Mouse (Mus musculus) thymus, adult 2 months (tissue): ENCODE results near the gene Setd2. TPM values are rescaled to one million over a fixed set of nuclear protein-coding genes. Genes with fewer than 3 reads are reported as not detected.
A peak's percentile ranks its signal among the peaks of the same experiment; 100 is the strongest.

Experiments
- DNase-seq: peaks from one replicate; pipeline ENCODE4 v3.0.0; 2021
- H3K27ac ChIP-seq: fragments of 200-500 bp; 2 replicates; pipeline ENCODE4 v1.5.1; 2012; ENCODE audit warnings: low read length, control low read depth; ENCODE audit not compliant: control insufficient read depth, insufficient read depth
- H3K27me3 ChIP-seq: fragments of 200-500 bp; 2 replicates; pipeline ENCODE4 v1.6.1; 2012; ENCODE audit warnings: mild to moderate bottlenecking, low read length, moderate library complexity, mixed read lengths; ENCODE audit not compliant: control insufficient read depth, insufficient read depth
- H3K36me3 ChIP-seq: fragments of 200-500 bp; 2 replicates; pipeline ENCODE4 v1.6.1; 2012; ENCODE audit warnings: mild to moderate bottlenecking, low read length, moderate library complexity; ENCODE audit not compliant: control insufficient read depth, insufficient read depth
- H3K4me1 ChIP-seq: fragments of 200-500 bp; replicated peaks from 2 replicates; pipeline ENCODE4 v1.6.1; 2012; ENCODE audit warnings: low read length; ENCODE audit not compliant: control insufficient read depth, insufficient read depth
- H3K4me3 ChIP-seq: fragments of 200-500 bp; 2 replicates; pipeline ENCODE4 v1.5.1; 2012; ENCODE audit warnings: mild to moderate bottlenecking, low read length, control low read depth, moderate library complexity; ENCODE audit not compliant: control insufficient read depth, insufficient read depth
- CTCF ChIP-seq: fragments of 200-500 bp; IDR thresholded peaks from 2 replicates; pipeline ENCODE4 v1.5.1; 2012; ENCODE audit warnings: mild to moderate bottlenecking, control low read depth, low read length, moderate library complexity, borderline replicate concordance; ENCODE audit not compliant: control insufficient read depth, poor library complexity, insufficient read depth; ENCODE audit errors: extremely low read depth
- POLR2A ChIP-seq: fragments of 200-500 bp; IDR thresholded peaks from 2 replicates; pipeline ENCODE4 v1.6.1; 2012; ENCODE audit warnings: mild to moderate bottlenecking, low read length, control low read depth, moderate library complexity; ENCODE audit not compliant: control insufficient read depth, poor library complexity, insufficient read depth; ENCODE audit errors: extremely low read depth
- WGBS: fragments of 180-500 bp; shearing (Covaris S2); methylation state at CpG from one replicate; pipeline ENCODE4 v1.1.7; 2018; 5-methylcytosine and 5-hydroxymethylcytosine counted together
- polyA plus RNA-seq: library from polyadenylated mRNA; depleted of rRNA; stranded (reverse); fragments of >200 nt; gene quantifications from 2 replicates; pipeline ENCODE4 v1.2.3, GENCODE M21; 2012

The Setd2 gene
- polyA plus RNA-seq, 1 experiment: 85.6 TPM

DNA sequence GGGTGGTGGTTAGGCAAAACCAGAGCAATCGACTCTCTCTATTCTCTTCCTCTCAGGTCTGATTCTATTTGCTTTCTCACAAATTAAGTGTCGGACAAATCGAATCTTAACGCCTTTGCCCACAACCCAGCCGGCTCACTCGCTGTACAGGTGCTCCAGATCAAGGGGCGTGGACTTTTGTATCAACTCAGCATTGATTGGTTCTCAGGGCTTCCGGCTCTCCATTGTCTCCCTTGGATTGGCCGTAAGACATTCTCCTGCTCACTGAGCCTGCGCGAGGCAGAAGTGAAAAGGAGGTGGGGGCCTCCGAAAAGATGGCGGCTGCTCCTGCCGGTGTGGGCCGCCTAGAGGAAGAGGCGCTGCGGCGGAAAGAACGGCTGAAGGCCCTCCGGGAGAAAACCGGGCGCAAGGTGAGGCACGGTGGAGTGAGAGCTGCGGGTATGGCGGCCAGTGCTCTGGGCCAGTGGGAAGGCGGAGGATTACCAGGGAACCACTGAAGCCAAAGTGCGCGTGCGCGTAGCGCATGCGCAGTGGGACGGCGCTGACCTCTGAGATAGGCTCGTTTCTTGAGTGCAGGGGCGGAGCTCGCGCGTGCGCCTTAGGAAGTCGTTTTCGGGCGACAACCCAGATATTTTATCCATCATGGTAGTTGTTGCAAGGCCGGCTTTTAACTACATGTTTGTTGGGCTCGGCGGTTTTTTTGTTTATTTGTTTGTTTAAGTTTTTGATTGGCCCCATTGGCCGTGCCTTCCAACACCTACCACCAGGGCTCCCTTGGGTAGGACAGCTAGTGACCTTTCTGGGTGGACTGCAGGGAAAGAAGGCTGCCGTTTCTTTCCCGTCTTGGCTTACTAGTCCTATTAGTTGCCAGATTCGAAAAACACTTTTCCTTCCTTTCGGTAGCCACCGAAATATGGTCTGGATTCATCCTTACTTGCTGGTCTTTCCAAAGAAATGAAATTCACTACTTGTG, 124.1 kb downstream of the Setd2 start, which contains the start of gene Ccdc12:
TSS of gene Ccdc12 (plus strand) at position 255 of the 973 bp plus-strand sequence.
- WGBS: under 1% methylated on average over 52 of the region's 52 CpGs
- Histone ChIP-seq H3K36me3 (no peaks in the 10 kb centered on the region), H3K27me3 (no peaks in the 10 kb centered on the region), H3K27ac (peak within 1 kb of the TSS; percentile 77), H3K4me3 (peak within 1 kb of the TSS; percentile 91), H3K4me1 (peaks cover 41% of the 10 kb centered on the region)
- TF ChIP-seq CTCF (peak; percentile 73; the same call in 1 of the 2 replicates), POLR2A (peak; percentile 75; the same call in 1 of the 2 replicates)
- DNase-seq: peak; percentile 93

DNA sequence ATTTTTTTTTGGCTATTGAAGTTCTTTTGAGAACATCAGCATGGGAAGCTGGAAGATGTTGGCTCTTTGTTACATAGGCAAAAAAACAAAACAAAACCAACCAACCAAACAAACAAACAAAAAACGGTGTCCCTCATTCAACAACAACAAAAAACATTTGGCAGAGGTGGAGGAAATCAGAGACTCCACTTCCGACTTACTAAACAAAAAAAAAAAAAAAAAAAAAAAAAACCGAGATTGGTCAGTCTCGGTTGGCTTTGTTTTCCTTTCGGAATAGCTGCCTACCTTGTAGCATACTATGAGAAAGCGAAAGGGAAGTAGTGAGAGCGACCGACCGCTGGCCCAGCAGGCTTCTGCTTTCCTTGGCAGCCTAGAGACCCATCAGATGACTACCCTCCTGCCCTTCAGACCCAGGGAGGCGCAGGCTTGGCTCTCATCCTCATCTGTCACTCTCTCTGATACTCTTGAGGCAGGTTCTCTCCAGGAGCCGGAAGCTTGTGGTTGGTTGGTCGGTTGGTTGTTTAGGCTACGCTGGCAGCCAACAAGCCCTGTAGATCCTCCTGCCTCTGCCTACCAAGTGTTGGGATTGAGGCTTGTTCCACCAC, 125.2 kb downstream of the Setd2 start:
- Histone ChIP-seq H3K4me3 (peak overlapping the region; percentile 27), H3K27me3 (no peaks in the 10 kb centered on the region), H3K36me3 (no peaks in the 10 kb centered on the region), H3K27ac (peak overlapping the region; percentile 62; the same call in 1 of the 2 replicates), H3K4me1 (peaks cover 33% of the 10 kb centered on the region)
- TF ChIP-seq POLR2A: no peak
- TF ChIP-seq CTCF: no peak
- DNase-seq: peak; percentile 44
- WGBS: 11% methylated on average over 13 of the region's 13 CpGs

DNA sequence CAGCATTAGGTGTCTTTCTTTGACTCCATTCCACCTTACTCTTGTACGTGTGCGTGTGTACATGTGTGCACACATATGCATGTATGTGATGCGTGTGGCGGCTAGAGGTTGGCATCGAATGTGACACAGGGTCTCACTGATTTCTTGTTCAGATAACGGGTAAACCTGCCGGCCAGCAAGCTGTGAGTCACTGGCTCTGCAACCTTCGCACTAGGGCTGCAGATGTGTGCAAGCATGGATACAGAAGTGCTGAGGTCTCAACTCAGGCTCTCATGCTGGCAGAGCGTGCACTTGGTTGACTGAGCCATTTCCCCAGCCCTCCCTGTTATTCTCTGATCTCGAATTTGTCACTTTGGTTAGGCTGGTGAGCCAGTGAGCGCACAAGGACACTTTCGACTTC, 127.1 kb downstream of the Setd2 start:
- Histone ChIP-seq H3K27ac (no peak overlapping the region), H3K36me3 (no peaks in the 10 kb centered on the region), H3K4me1 (peaks cover 19% of the 10 kb centered on the region), H3K4me3 (no peak overlapping the region), H3K27me3 (no peaks in the 10 kb centered on the region)
- DNase-seq: no peak
- TF ChIP-seq POLR2A (no peak), CTCF (no peak)
- WGBS: 94% methylated on average over 12 of the region's 12 CpGs

DNA sequence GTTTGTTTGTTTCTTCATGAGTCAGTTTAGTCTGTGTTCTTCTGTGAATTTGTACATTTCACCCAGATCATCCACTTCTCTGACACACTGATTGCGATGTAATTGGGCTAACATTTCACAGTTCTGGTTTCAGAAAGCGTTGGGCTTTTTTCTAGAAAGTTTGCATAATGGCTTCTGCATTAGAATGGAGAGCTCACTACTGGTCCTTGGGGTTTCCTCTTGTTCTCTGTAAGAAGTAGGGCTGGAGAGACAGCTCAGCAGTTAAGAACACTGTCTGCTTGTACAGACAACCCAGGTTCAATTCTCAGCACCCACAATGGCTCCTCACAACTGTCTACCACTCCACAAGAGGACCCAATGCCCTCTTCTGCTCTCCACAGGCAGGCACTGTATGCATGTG, 127.8 kb downstream of the Setd2 start:
- Histone ChIP-seq H3K27me3 (no peaks in the 10 kb centered on the region), H3K36me3 (no peaks in the 10 kb centered on the region), H3K27ac (no peak overlapping the region), H3K4me1 (peaks cover 19% of the 10 kb centered on the region), H3K4me3 (no peak overlapping the region)
- TF ChIP-seq CTCF: no peak
- TF ChIP-seq POLR2A: no peak
- WGBS: 96% methylated on average over 2 of the region's 2 CpGs
- DNase-seq: no peak

DNA sequence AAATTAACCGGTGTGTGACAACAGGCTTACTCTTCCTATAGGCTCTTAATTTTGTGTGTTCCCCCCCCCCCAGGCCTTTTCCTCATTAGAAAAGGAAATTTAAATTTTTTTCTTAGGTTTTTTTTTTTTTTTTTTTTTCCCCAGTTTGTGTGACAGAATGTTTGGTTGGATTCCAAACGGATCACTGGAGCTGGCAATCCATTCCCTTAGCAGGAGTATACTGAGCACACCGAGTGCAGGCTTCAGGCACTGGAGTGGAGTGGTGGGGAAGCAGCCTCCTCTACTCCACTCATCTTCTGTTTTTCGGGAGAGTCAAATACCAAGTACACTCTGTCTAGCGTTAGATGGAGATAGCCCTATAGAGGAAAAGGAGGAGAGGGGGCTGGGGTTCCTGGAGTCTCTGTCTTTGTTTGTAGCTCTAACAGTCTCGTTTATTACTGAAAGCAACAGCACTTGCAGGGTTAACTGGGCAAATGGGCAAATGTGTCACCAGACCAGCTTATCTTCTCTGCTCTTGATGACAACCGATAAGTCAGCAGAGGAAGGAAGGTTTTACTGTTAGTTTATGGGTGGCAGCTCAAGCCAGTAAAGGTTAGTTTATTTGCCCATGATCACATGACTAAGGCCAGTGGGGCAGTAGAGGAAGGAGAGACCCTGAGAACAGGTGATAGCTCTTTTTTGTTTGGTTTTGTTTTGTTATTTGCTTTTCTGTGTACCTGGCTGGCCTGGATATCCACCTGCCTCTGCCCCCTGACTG, 128.6 kb downstream of the Setd2 start:
- Histone ChIP-seq H3K4me1 (peaks cover 17% of the 10 kb centered on the region), H3K27me3 (no peaks in the 10 kb centered on the region)
- WGBS: 94% methylated on average over 7 of the region's 7 CpGs

DNA sequence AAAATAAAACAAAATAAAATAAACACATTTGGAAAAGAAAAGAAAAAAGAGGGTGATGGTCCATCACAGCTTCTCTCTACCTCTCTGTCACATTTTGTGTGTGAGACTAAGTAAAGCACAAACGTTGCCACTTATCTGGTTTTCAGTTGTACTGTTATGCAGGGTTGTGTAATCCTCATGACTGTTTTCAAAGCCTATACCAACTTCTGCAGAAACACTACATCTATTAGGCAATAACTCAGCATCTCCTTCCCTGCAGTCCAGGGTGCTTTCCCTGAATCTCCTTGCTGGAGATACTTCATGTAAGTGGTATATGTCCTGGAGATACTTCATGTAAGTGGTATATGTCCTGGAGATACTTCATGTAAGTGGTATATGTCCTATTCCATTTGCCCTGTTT, 130.4 kb downstream of the Setd2 start:
- DNase-seq: no peak
- Histone ChIP-seq H3K4me1 (peaks cover 24% of the 10 kb centered on the region), H3K27me3 (no peaks in the 10 kb centered on the region), H3K36me3 (no peaks in the 10 kb centered on the region), H3K4me3 (no peak overlapping the region), H3K27ac (no peak overlapping the region)
- no peak for TF ChIP-seq CTCF
- no peak for TF ChIP-seq POLR2A
- 79% methylated on average over 1 of the region's 1 CpGs for WGBS

More for the DNA sequence above, 128.6 kb downstream of the Setd2 start:
- Histone ChIP-seq H3K27ac (no peak overlapping the region), H3K36me3 (no peaks in the 10 kb centered on the region), H3K4me3 (no peak overlapping the region)
- TF ChIP-seq CTCF (no peak), POLR2A (no peak)
- DNase-seq: no peak
